Mouse (Mus musculus): Measurements from ENCODE around the gene Ecm2. TPM values are rescaled to one million over a fixed set of nuclear protein-coding genes. Genes with fewer than 3 reads are reported as not detected.

Gene Ecm2
- total and polyA plus RNA-seq, 3 experiments, result 0.04 to 0.14 TPM; not detected in 1

DNA sequence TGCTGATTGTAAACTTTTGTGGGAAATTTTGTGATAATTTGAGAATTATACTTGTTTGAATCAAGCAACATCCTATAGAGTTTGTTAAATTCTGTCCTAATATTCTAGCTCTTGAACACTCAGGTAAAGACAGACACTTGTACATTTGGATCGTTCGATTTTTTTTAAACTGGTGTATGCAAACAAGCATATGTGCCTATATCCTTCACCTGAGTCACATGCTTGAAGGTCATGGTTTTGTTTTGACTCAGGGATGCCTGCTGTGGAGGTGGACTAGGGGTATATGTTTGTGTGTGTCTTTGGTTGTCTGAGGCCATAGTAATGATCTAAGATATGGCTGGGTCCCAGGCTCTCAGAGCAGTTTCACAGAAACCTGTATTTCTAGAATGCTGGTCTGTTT is 41.7 kb upstream of the Ecm2 start:
- Histone ChIP-seq H3K9ac (ENCODE audit: insufficient read depth, low read depth) (no peak overlapping the region), H3K4me2 (ENCODE audit: insufficient read depth, low read depth, poor library complexity, severe bottlenecking) (no peak overlapping the region), H3K36me3 (replicated peaks in 1 of 2; ENCODE audit: control insufficient read depth in 1 of 2, insufficient read depth in 1 of 2, low read length in 1 of 2) (peaks cover 29 to 81% of the 10 kb centered on the region in 2 experiments), H3K4me1 (ENCODE audit: control insufficient read depth in 1 of 2, insufficient read depth in 2 of 2) (peaks cover 6 to 29% of the 10 kb centered on the region in 2 experiments), H3K79me2 (replicated peaks; ENCODE audit: control insufficient read depth, extremely low read depth, insufficient read depth, poor library complexity, severe bottlenecking) (no peaks in the 10 kb centered on the region), H3K27me3 (replicated peaks) (no peaks in the 10 kb centered on the region), H3K27ac (ENCODE audit: insufficient read depth, low read depth) (no peak overlapping the region), H3K4me3 (replicated peaks in 1 of 3; ENCODE audit: low read depth in 2 of 3, low read length in 2 of 3, poor library complexity in 1 of 3) (no peak overlapping the region), H3K9me3 (replicated peaks; ENCODE audit: low read length) (no peaks in the 10 kb centered on the region)
- in situ Hi-C loops (cut with MboI; ENCODE audit: low pct_ligation_motif_present, low pct_unique_long_range_greater_than_20kb, low sequenced_read_pairs) (no loop called here), dilution Hi-C loops (cut with MboI; ENCODE audit: extremely low pct_ligation_motif_present, extremely low pct_unique_long_range_greater_than_20kb, low sequenced_read_pairs) (no loop called here)
- peak; percentile 17 for DNase-seq (ENCODE audit: extremely low read depth)
- TF ChIP-seq JUND (conservative IDR thresholded peaks at IDR 0.05; ENCODE audit: low read depth, low read length) (peak; percentile 72; the same call in 1 of the 2 replicates), PAX5 (IDR thresholded peaks at IDR 0.05; ENCODE audit: low read length) (no peak), IRF4 (IDR thresholded peaks at IDR 0.05; ENCODE audit: low read depth, low read length) (peak; percentile 39; the same call in 1 of the 2 replicates), MAZ (IDR thresholded peaks at IDR 0.05; ENCODE audit: low read depth, low read length) (no peak), CHD2 (IDR thresholded peaks at IDR 0.05; ENCODE audit: low read length) (no peak), EP300 (IDR thresholded peaks at IDR 0.05; ENCODE audit: low read length) (peak; percentile 37; the same call in 1 of the 2 replicates), ZNF384 (IDR thresholded peaks at IDR 0.05; ENCODE audit: low read depth, low read length) (peak; percentile 57; the same call in 1 of the 2 replicates), JUN (IDR thresholded peaks at IDR 0.05; ENCODE audit: insufficient read depth, low read depth, low read length) (0 out of 2 replicates have a peak, but pooled peaks have one; percentile 23), MYC (IDR thresholded peaks at IDR 0.05; ENCODE audit: low read depth, low read length) (no peak), BHLHE40 (IDR thresholded peaks at IDR 0.05; ENCODE audit: low read depth, low read length) (peak; percentile 63)

DNA sequence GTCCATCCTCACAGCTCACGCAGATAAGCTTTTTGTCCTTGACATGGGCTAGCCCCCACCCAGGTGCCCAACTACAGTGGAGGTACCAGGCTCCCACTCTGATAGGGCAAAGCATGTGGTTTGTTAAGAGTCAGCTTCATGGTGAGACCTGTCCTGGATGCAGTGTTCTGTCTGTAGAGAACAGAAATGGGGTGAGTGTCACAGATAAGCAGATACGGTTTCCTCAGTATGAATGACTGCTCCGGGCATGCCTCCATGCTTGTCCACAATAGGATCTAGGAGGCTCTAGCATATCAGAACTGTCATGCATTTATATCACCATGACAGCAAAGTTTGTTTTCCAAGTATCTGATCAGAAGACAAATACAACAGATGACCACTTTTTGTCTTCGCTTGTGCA is 38.7 kb upstream of the Ecm2 start:
- H3K4me1 ChIP-seq (ENCODE audit: control insufficient read depth in 1 of 2, insufficient read depth in 2 of 2), result peaks cover 7 to 32% of the 10 kb centered on the region in 2 experiments
- no peak overlapping the region for H3K9ac ChIP-seq (ENCODE audit: insufficient read depth, low read depth)
- no peaks in the 10 kb centered on the region for H3K79me2 ChIP-seq (replicated peaks; ENCODE audit: control insufficient read depth, extremely low read depth, insufficient read depth, poor library complexity, severe bottlenecking)
- H3K4me3 ChIP-seq (replicated peaks in 1 of 3; ENCODE audit: low read depth in 2 of 3, low read length in 2 of 3, poor library complexity in 1 of 3), result no peak overlapping the region
- H3K27me3 ChIP-seq (replicated peaks), result no peaks in the 10 kb centered on the region
- in situ Hi-C loops (cut with MboI; ENCODE audit: low pct_ligation_motif_present, low pct_unique_long_range_greater_than_20kb, low sequenced_read_pairs) (no loop called here), dilution Hi-C loops (cut with MboI; ENCODE audit: extremely low pct_ligation_motif_present, extremely low pct_unique_long_range_greater_than_20kb, low sequenced_read_pairs) (no loop called here)
- no peak overlapping the region for H3K4me2 ChIP-seq (ENCODE audit: insufficient read depth, low read depth, poor library complexity, severe bottlenecking)
- H3K36me3 ChIP-seq (replicated peaks in 1 of 2; ENCODE audit: control insufficient read depth in 1 of 2, insufficient read depth in 1 of 2, low read length in 1 of 2), result peaks cover 20 to 61% of the 10 kb centered on the region in 2 experiments
- no peak overlapping the region for H3K27ac ChIP-seq (ENCODE audit: insufficient read depth, low read depth)
- no peak for DNase-seq (ENCODE audit: extremely low read depth)
- H3K9me3 ChIP-seq (replicated peaks; ENCODE audit: low read length), result no peaks in the 10 kb centered on the region
- TF ChIP-seq JUN (IDR thresholded peaks at IDR 0.05; ENCODE audit: insufficient read depth, low read depth, low read length), result no peak

DNA sequence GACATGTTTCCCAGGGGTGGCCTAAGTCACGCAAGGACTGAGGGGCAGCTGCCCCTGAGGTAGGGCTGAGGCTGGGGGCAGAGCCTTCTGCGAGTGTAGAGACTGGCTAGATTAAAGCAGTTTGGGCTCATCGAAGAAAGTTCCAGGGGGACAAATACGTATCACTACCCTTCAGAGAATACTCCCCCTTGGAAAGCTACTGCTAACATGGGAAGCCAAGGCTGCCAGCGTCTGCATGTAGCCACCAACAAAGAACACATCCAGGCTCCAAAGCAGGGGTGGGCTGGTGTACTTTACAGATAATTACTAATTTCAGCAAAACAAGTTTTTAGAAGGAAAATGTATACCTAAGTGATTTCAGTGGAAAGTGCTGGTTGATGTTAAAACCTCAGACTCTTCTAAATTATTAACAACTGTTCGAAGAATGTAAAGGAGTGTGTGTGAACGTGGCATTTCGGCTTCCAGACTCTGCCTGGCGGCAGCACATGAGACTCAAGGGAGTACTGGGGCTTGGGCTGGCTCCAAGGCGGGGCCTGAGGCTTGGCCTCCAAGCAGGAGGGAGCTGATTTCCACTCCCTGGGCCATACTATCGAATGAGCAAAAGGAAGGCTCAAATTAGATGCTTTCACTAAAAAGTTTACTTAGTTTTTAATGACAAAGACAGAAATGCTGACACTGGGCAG is 38.1 kb upstream of the Ecm2 start:
- Histone ChIP-seq H3K4me3 (replicated peaks in 1 of 3; ENCODE audit: low read depth in 2 of 3, low read length in 2 of 3, poor library complexity in 1 of 3) (no peak overlapping the region), H3K79me2 (replicated peaks; ENCODE audit: control insufficient read depth, extremely low read depth, insufficient read depth, poor library complexity, severe bottlenecking) (no peaks in the 10 kb centered on the region), H3K27ac (ENCODE audit: insufficient read depth, low read depth) (no peak overlapping the region), H3K9me3 (replicated peaks; ENCODE audit: low read length) (no peaks in the 10 kb centered on the region), H3K27me3 (replicated peaks) (no peaks in the 10 kb centered on the region), H3K9ac (ENCODE audit: insufficient read depth, low read depth) (no peak overlapping the region), H3K4me2 (ENCODE audit: insufficient read depth, low read depth, poor library complexity, severe bottlenecking) (no peak overlapping the region), H3K36me3 (replicated peaks in 1 of 2; ENCODE audit: control insufficient read depth in 1 of 2, insufficient read depth in 1 of 2, low read length in 1 of 2) (peaks cover 17 to 58% of the 10 kb centered on the region in 2 experiments), H3K4me1 (ENCODE audit: control insufficient read depth in 1 of 2, insufficient read depth in 2 of 2) (peaks cover 7 to 32% of the 10 kb centered on the region in 2 experiments)
- DNase-seq (ENCODE audit: extremely low read depth), result no peak
- dilution Hi-C loops (cut with MboI; ENCODE audit: extremely low pct_ligation_motif_present, extremely low pct_unique_long_range_greater_than_20kb, low sequenced_read_pairs) (no loop called here), in situ Hi-C loops (cut with MboI; ENCODE audit: low pct_ligation_motif_present, low pct_unique_long_range_greater_than_20kb, low sequenced_read_pairs) (no loop called here)
- TF ChIP-seq E2F4 (IDR thresholded peaks at IDR 0.05; ENCODE audit: insufficient replicate concordance, low read depth, low read length), result no peak
- TF ChIP-seq MEF2A (IDR thresholded peaks at IDR 0.05; ENCODE audit: borderline replicate concordance, low read depth, low read length), result no peak
- TF ChIP-seq KAT2A (IDR thresholded peaks at IDR 0.05; ENCODE audit: insufficient replicate concordance, low read length), result no peak
- TF ChIP-seq GABPA (IDR thresholded peaks at IDR 0.05; ENCODE audit: insufficient replicate concordance, low read depth, low read length), result no peak
- TF ChIP-seq IRF4 (IDR thresholded peaks at IDR 0.05; ENCODE audit: low read depth, low read length), result no peak
- no peak for TF ChIP-seq SMC3 (IDR thresholded peaks at IDR 0.05; ENCODE audit: low read depth, low read length)
- TF ChIP-seq JUN (IDR thresholded peaks at IDR 0.05; ENCODE audit: insufficient read depth, low read depth, low read length), result no peak
- TF ChIP-seq RAD21 (IDR thresholded peaks at IDR 0.05; ENCODE audit: low read depth, low read length), result no peak
- TF ChIP-seq ETS1 (conservative IDR thresholded peaks at IDR 0.05; ENCODE audit: low read depth, low read length), result no peak
- TF ChIP-seq USF2 (conservative IDR thresholded peaks at IDR 0.05; ENCODE audit: low read depth, low read length), result no peak
- TF ChIP-seq ZKSCAN1 (IDR thresholded peaks at IDR 0.05; ENCODE audit: borderline replicate concordance, low read depth, low read length), result no peak
- no peak for TF ChIP-seq CHD2 (IDR thresholded peaks at IDR 0.05; ENCODE audit: low read length)
- no peak for TF ChIP-seq MAFK (IDR thresholded peaks at IDR 0.05; ENCODE audit: insufficient replicate concordance, low read length)
- no peak for TF ChIP-seq POLR2AphosphoS2 (IDR thresholded peaks at IDR 0.05; ENCODE audit: low read depth, low read length)
- TF ChIP-seq TBP (conservative IDR thresholded peaks at IDR 0.05; ENCODE audit: low read depth, low read length), result no peak
- TF ChIP-seq CTCF (conservative IDR thresholded peaks at IDR 0.05 in 1 of 2, IDR thresholded peaks at IDR 0.05 in 1 of 2; ENCODE audit: low read depth in 2 of 2, low read length in 2 of 2), result no peak
- no peak for TF ChIP-seq BHLHE40 (IDR thresholded peaks at IDR 0.05; ENCODE audit: low read depth, low read length)
- TF ChIP-seq PAX5 (IDR thresholded peaks at IDR 0.05; ENCODE audit: low read length), result no peak

Data from CH12.LX (cell line).